Mouse (Mus musculus) hematopoietic stem cell, adult 5-6 weeks (primary cell): ENCODE data around the gene Igf2r. TPM values are rescaled to one million over a fixed set of nuclear protein-coding genes. Genes with fewer than 3 reads are reported as not detected.
"Not testable (repeated sequence)": the region's sequence is repeated elsewhere in the genome, so short reads cannot be mapped to it uniquely, and the experiment has no call there.

Experiments
- ATAC-seq, 2 experiments: fragments of 125-278 bp in 1 of 2; replicated peaks in 1 of 2; 2 replicates each; pipeline ENCODE4 v1.8.0; 2016 to 2017; ENCODE audit warnings: inconsistent platforms in 2 of 2, mild to moderate bottlenecking in 2 of 2, moderate number of reproducible peaks in 2 of 2, low read depth in 1 of 2, moderate TSS enrichment in 1 of 2; ENCODE audit not compliant: low FRiP score in 2 of 2, poor library complexity in 2 of 2, severe bottlenecking in 2 of 2, insufficient read depth in 1 of 2, low TSS enrichment in 1 of 2
- total RNA-seq: library from RNA; stranded (forward); fragments of 172-1452, 232-1000 nt; gene quantifications from 2 replicates; pipeline ENCODE4 v1.2.3, GENCODE M21; 2017

The Igf2r gene
- total RNA-seq, 1 experiment from 2014 or later = 17.5 TPM

DNA sequence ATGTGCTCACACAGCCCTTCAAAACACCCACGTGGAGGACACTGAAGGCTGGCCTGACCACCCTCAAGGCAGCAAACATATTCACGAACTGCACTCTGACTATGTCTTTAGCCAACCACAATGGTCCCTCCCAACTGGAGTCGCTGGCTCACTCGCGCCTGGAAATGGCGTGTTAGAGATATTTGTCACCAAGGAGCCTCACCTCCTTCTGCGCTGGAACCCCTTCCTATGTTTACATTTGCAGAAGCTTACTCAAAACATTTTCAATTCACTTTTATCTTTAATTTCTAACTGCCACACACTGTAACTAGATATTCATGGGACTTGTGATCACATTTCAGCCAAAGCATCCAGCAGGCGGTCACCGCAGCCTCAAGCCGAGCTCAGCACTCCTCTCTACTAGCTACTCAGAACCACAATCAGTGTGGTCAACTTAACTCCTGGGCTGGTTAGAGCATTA is 62.8 kb downstream of the Igf2r start:
- ATAC-seq = no peak

DNA sequence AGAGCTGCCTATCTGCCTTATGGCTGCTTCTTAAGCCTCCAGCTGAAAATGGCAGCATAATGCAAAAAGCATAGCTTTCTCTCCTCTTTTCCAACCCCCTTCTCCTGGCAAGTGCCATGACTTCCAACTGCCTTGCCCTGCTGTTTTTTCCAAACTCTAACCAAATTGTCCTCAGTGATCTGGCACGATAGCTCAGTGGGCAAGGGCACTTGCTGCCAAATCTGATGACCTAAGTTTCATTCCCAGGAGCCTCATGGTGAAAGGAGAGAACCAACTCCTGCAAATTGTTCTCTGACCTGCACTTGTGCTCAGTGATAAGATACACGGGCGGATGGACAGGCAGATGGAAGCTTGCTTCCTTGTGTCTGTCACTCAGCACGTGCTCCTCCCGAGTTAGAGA is 66.6 kb downstream of the Igf2r start:
- ATAC-seq = no peak

DNA sequence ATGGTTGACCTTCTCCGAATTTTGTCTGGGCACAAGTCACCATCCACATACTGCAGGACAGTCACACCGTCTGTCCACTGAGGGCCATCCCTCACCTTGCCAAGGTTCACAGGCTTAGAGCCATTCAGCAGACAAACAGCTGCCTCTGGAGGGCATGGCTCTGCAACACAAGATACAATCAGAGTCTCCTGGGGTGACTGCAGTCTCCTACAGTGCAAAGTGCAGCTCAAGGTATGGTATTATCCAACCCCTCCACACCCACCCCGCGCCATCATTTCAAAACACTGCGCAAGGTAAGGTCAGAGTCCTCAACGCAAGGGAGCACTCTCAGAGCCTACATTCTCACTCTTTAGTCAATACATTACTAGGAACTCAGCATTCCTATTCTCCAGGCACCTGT is 69.1 kb downstream of the Igf2r start:
- ATAC-seq = no peak

DNA sequence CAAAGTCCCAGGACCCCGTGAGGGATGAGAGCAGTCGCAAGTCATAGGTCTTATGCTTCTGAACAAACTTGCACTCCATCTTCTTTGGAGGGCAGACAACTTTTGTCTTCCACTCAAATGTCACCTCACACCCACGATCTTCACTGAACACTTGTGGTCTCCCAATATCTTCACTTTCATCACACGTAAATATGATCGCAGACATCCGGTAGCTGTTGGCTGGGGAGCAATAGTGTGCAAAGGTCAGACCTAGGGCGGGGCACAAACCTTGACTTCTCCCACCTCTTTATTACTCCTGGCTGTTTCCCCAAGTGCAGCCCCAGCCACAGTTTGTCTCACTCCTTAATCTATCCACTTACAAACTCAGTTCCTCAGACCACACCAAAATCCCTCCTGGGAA is 77.6 kb downstream of the Igf2r start:
- no peak for ATAC-seq

DNA sequence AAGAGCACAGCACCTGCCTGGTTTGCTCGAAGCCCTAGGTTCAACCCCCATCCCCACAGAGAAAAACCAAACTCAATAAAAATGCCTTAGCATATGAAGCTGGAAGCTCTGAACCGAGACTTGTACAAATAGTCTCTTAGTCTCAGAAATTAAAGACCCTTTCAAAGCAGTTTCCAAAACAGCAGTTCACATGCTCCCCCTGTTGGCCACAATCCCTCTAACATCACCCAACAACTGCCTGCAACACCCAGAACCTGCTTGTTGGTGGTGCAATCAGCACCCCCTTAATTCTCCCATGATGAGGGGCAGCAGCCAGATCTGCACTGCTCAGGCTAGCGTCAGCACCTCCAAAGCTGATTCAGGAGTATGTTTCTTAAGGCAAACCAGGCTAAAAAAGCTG is 79.9 kb downstream of the Igf2r start:
- ATAC-seq = 0 out of 4 replicates have a peak, but pooled peaks of 1 of the 2 experiments have one; percentile 43

DNA sequence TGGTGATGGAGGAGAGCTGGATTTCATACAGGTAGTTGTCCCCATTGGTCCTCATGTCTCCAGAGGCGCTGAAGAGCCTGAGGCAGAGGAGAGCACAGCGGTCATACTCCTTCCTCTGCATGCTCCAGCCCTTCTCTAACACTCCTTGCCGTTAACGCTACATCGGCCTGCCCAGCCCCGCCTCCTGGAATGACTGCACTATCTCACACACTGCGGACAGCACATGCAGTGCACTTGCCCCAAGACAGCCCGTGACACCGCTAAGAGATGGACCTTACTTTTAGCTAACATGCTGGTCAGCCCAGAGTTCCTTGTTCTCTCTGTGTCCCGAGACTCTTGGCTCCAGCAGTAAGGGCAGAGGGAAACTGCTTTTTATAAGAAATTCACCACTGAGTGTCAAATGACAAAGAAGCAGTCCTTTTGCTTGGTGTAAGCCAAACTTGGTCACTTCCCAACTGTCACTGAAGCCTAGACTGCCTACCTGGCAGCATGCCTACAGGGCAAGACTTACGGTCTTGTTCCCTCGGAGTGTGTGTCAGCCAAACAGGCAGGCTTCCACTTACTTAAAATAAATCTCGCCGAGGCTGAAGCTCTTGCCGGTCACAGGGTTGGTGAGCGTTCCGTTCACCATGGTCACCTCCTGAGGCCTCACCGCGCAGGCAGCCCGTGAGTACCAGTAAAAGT is 80.9 kb downstream of the Igf2r start:
- no peak; a peak in 1 of 4 replicates for ATAC-seq

DNA sequence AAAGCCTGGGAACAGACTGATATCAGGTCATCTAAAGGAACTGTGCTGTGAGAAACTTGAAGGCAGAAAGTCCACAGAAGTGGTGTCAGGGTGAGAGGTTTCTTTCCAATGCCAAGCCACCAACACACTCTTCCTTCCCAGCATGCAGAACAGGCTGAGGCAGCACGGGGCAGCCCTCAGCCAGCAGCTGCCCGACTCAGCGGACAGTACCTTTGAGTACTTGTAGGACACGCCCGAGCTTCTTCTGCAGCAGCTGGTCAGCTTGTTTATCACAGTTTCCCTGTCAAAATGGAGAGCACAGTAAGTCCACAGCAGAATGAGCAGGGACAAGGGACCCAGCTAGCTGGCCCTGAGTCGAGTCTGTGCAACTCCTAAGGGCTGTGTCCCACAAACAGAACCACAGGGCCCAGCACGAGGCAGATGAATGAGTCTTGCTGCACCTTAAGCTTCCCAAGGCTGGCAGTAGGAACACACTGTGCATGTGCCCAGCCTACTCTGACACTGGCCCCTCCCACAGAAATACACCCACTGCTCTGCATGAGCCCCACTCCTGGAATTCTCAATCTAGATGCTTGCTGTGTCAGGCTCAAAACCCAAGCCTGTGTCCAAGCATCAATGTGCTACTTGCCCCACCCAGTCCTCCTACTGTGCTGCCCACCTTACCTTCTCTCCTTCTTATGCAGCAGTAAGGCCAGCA is 84.4 kb downstream of the Igf2r start:
- ATAC-seq = no peak

DNA sequence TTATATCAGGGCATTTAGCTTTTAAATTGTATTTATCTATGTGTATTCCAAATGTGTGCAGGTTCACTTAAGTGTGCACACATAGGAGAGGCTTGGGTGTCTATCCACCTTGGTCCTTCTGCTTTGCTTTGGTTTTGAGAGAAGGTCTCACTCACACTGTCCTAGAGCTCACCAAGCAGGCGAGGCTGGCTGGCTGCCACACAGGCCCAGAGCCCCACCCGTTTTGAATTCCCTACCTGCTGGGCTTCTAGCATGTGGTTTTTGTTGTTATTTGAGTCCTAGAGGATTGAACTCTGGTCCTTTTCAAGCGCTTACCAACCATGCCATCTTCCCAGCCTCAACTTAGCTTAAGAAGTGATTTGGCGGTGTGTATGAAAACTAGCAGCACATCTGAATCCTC is 85.1 kb downstream of the Igf2r start:
- ATAC-seq = no peak

DNA sequence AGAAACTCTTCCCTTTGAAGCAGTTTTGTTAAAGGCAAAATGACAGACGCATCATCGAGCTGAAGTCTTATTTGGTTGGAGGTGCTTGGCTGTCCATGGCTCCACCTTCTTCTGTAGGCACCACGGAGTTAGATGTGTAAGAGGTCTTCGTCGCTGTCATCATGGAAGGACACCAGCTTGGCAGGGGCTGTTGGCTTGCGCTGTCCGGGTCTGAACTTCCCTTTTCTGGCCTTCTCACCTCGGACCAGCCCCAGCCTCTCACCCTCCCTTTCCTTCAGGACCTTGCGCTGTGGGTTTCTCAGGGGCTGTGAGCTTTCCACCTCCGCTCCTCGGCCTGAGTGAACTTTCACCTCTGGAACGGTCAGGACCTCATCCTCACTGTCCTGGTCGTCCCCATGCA is 85.9 kb downstream of the Igf2r start:
- no peak for ATAC-seq

DNA sequence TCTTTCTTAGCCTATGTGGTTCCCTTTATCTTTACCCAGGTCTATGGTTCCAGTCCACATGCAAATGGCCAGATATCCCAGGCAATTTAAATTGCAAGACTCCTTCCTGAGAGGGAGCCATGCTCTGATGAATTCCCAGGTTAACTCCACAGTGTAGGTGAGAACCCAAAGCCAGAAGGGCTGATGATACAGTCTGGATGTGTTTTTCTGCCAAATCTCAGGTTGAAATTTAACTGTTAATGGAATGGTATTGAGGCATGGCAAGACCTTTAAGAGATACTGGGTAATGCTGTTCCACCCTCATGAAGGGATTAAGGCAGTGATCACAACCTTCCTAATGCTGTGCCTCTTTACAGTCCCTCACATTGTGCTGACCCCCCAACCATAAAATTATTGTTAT is 91.2 kb downstream of the Igf2r start:
- no peak for ATAC-seq

DNA sequence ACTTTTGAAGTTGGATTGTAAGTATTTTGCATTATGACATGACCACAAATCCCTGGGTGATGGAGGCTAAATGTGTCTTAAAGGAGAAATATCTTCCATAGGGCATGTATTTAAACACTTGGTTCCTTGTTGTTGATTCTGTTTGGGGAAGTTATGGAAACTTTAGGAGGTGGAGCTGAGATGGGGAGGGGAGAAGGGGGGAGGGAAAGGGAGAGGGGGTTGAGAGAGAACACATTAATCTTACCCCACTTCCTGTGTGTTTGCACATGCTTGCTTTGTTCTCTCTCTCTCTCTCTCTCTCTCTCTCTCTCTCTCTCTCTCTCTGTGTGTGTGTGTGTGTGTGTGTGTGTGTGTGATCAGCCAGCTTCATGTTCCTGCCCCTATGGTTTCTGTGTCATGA is 92.3 kb downstream of the Igf2r start:
- ATAC-seq = no peak

DNA sequence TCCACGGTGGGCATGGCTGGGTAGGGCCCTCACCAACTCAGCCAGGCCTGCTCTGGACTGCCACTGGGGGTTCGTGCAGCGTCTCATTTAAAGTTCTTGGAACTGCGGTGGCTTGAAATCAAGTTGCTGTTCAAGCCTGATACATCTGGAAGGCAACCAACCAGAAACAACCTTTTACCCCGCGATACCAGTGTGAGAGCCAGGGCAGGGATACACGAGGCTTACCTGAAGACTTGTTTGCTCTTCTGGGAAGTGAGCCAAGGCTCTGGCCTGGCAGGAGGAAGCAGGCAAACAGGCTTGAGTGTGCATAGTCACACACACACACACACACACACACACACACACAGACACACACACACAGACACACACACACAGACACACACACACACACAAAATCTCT is 93.8 kb downstream of the Igf2r start, which contains the start of gene Slc22a1:
TSS of gene Slc22a1 (minus strand) at position 184 of the 400 bp plus-strand sequence.
- no peak; a peak in 1 of 4 replicates for ATAC-seq

DNA sequence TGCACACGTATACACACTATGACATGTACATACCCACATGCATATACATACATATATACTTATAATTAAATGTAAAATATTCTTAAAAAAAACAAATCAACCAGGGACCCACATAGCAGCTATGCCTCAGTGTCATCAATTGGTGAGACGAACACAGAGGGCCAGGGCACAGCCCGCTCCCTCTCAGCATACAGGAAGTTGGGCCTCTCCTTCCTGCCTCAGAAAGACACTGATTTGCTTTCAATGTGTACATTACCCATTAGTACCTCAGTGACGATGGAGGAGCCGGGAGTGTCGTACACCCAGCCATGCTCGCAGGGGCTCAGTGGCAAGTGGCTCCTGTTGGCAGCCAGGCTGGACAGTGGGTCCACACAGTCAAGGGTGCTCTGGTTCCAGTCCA is 94.5 kb downstream of the Igf2r start:
- ATAC-seq = not testable (repeated sequence)

DNA sequence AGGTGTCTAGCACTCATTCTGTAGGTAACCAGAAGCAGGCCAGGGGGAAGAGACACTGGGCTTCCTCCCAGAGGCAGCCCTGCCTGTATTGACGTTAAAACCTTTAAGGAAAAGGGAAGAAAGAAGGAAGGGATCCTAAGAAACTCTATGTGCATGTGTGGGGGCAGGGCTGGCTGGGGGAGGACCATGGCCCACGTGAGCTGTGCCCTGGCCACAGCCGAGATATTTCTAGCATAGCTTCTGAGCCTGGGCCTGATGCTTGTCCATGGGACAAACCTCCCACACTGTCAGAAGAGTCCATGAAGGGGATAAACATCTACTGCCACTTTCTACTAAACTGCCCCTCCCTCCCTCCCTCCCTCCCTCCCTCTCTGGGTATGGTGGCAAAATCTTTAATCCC is 95.6 kb downstream of the Igf2r start:
- ATAC-seq = no peak

DNA sequence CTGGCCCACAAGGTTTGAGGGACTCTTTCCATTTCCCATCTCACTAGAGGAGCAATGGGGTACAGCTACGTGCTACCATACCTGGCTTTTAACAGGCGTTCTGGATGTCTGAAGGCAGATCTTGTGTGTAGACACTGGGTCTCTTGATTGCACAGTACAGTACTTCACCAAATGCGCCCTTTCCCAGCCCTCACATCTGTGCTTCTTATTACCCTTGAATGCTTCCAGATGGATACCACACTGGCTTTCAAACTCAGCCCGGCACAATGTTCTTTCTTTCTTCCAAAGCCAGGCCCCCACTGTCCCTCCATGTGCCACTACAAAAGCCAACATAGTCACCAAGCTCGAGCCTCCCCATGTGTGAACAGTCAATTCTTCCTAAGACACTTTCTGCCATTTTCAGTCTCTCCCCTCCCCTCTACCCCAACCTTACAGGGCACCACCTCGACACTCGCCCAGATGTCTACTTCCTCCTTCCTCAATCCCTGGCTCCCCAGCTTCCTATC is 97.1 kb downstream of the Igf2r start:
- ATAC-seq = no peak

DNA sequence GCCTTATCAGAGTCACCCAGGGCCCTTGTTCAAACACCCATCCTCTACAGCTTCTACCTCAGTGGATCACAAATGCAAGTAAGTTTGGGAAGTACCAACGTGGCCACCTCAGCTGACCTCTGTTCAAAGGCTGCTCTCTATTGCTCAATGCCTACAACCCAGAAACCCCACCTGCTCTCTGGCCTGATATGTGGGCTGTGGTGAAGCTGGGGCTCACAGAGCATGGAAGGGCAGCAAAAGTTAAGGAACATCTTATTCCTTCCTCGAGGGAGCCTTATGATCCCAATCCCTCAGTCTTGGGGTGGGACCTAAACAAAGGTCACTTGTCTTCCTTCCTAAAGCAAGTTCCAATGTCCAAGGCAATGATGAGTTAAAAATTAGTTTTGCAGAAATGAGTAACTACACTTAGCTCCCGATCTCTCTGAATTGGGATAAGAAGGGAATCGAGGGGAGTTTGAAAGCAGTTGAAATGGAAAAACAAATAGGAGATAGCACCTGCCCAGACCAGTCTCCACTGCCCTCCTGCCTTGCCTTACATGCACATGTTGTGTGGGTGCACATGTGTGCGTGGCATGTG is 98.3 kb downstream of the Igf2r start:
- no peak for ATAC-seq

DNA sequence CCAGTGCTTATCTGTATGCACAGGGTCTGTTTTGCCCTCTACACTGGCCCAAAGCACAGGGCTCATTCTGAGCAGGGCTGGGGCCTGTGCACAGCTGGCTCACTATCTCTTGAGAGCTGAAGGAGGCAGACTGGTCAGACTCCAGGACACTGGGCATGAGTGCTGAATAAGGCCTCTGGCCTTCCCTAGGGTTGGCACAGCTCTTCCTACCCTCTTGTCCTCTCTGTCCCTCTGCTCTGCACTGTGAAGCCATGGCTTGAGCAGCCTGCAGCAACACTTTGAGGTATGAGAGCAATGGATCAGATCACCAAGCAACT is 100.1 kb downstream of the Igf2r start:
- no peak for ATAC-seq
